Mouse (Mus musculus) intestine, postnatal 0 days (tissue): ENCODE measurements around the gene Supt3. TPM values are rescaled to one million over a fixed set of nuclear protein-coding genes. Genes with fewer than 3 reads are reported as not detected.

Experiments
- ATAC-seq: fragments of 200-750 bp; cut with Nextera tagmentation; 2 replicates; pipeline ENCODE4 v1.8.0; 2017; ENCODE audit warnings: mild to moderate bottlenecking, moderate TSS enrichment, moderate library complexity
- H3K27ac ChIP-seq: fragments of 300-500 bp; sonication (generic); 2 replicates; pipeline ENCODE4 v1.5.1; 2014; ENCODE audit warnings: mild to moderate bottlenecking, low read depth, low read length, moderate library complexity
- H3K27me3 ChIP-seq: fragments of 300-500 bp; sonication (generic); replicated peaks from 2 replicates; pipeline ENCODE4 v1.6.1; 2014; ENCODE audit warnings: low read length, mixed read lengths; ENCODE audit not compliant: control insufficient read depth, insufficient read depth
- H3K36me3 ChIP-seq: fragments of 300-500 bp; sonication (generic); 2 replicates; pipeline ENCODE4 v1.6.1; 2014; ENCODE audit warnings: mild to moderate bottlenecking, moderate library complexity; ENCODE audit not compliant: control insufficient read depth, insufficient read depth
- H3K4me1 ChIP-seq: fragments of 300-500 bp; sonication (generic); replicated peaks from 2 replicates; pipeline ENCODE4 v1.6.1; 2014; ENCODE audit warnings: antibody characterized with exemption, low read length, mixed read lengths; ENCODE audit not compliant: control insufficient read depth, insufficient read depth
- H3K4me2 ChIP-seq: fragments of 300-500 bp; sonication (generic); replicated peaks from 2 replicates; pipeline ENCODE4 v1.6.1; 2014; ENCODE audit warnings: low read depth, mild to moderate bottlenecking, moderate library complexity
- H3K4me3 ChIP-seq: fragments of 300-500 bp; sonication (generic); 2 replicates; pipeline ENCODE4 v1.5.1; 2014; ENCODE audit warnings: low read depth, low read length
- H3K9ac ChIP-seq: fragments of 300-500 bp; sonication (generic); 2 replicates; pipeline ENCODE4 v1.6.1; 2014; ENCODE audit warnings: mild to moderate bottlenecking, low read depth, low read length
- H3K9me3 ChIP-seq: fragments of 300-500 bp; sonication (generic); 2 replicates; pipeline ENCODE4 v1.6.1; 2016; ENCODE audit warnings: mixed run types; ENCODE audit not compliant: control insufficient read depth
- CTCF ChIP-seq: sonication (generic); IDR thresholded peaks from 2 replicates; pipeline ENCODE4 v1.5.1; 2016; ENCODE audit warnings: low read depth, mild to moderate bottlenecking, control low read depth, antibody characterized with exemption, moderate library complexity
- WGBS: fragments of 180-500 bp; shearing (Covaris S2); extraction: QIAGEN DNeasy Blood & Tissue Kit; methylation state at CpG from one replicate; pipeline ENCODE4 v1.1.7; 2014; 5-methylcytosine and 5-hydroxymethylcytosine counted together
- polyA plus RNA-seq: library from polyadenylated mRNA; unstranded; fragments of >200 nt; fragmentation: Nextera tagmentation; extraction: Ambion mirVana; gene quantifications from 2 replicates; pipeline ENCODE4 v1.2.1, GENCODE M21; 2015

Supt3 gene
- polyA plus RNA-seq, result 4.9 and 5.4 TPM in 2 replicates

DNA sequence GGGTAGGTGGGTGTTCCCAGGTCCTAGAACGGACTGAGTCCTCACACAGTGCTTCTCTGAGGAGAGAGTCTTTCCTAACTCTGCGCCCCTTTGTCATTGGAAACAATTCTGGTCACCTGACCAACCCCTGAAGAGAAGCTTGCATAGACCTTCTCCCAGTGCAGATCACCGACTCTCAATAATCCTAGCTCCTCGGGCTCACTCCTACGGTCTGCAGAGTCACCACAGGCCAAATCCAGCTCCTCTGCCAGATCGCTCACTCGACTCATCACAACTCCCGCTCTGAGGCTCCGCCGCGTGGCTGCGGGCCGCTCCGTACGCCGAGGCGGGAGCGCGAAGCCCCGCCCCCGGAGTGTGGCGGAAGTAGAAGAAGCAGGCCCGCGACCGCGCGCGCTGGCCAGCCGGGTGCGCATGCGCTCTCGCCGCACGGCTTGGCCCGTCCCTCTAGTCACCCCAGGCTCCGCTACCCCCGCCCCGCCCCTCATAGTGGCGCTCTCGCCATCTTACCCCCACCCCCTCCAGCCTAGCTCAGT is at the start of gene Supt3:
TSS of gene Supt3 (plus strand) at position 415 of the 533 bp plus-strand sequence.
- under 1% methylated on average over 26 of the region's 40 CpGs for whole genome bisulfite sequencing
- peak; percentile 55 for TF ChIP-seq CTCF
- Histone ChIP-seq H3K4me2 (peak within 1 kb of the TSS; percentile 85), H3K9me3 (no peaks in the 10 kb centered on the region), H3K9ac (peak within 1 kb of the TSS; percentile 70), H3K27ac (peak within 1 kb of the TSS; percentile 69), H3K27me3 (no peaks in the 10 kb centered on the region), H3K4me1 (no peaks in the 10 kb centered on the region), H3K36me3 (no peaks in the 10 kb centered on the region), H3K4me3 (peak within 1 kb of the TSS; percentile 75)
- peak; percentile 98 for ATAC-seq

DNA sequence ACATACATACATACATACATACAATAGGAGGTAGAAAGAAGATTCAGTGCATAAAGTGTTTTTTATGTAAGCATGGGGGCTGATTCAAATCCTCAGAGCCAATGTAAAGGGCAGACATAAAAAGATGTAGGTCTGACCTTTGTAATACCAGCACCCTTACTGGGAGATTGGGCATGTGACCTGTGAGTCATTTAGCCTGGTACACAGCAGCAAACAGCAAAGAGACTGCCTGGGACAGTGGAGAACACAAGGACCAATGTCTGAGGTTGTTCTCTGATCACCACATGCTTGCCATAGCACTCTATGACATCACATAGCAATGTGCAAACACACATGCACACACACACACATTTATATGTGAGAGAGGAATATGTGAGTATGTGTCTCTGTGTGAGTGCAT is 49.3 kb upstream of the Supt3 start:
- H3K9me3 ChIP-seq, result no peaks in the 10 kb centered on the region
- H3K27ac ChIP-seq, result no peak overlapping the region
- H3K9ac ChIP-seq, result no peak overlapping the region
- H3K36me3 ChIP-seq, result no peaks in the 10 kb centered on the region
- no peak for ATAC-seq
- no peak overlapping the region for H3K4me3 ChIP-seq
- H3K4me2 ChIP-seq, result no peak overlapping the region
- no peaks in the 10 kb centered on the region for H3K4me1 ChIP-seq
- TF ChIP-seq CTCF, result no peak
- H3K27me3 ChIP-seq, result peaks cover 9% of the 10 kb centered on the region

DNA sequence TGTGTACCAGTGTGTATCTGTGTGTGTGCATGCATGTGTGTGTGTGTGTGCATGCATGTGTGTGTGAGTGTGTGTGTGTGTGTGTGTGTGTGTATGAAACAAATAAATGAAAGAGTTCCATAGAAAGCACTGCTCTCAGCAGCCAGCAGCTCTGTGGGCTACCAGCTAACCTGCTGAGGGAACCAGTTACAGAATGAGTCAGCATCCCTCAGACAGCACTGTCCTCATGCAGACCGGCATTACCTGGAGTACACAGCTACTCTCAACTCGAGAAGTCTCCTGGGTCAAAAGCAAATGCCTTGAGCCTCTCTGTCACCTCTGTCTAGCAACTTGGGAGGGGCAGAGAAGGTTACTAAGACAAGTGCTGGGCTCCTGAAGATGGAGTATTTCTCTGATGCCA is 48.5 kb upstream of the Supt3 start:
- ATAC-seq, result no peak
- 36% methylated on average over 2 of the region's 2 CpGs for WGBS
- TF ChIP-seq CTCF, result no peak
- no peaks in the 10 kb centered on the region for H3K9me3 ChIP-seq
- H3K27ac ChIP-seq, result no peak overlapping the region
- H3K4me2 ChIP-seq, result no peak overlapping the region
- no peaks in the 10 kb centered on the region for H3K36me3 ChIP-seq
- H3K4me1 ChIP-seq, result no peaks in the 10 kb centered on the region
- peaks cover 12% of the 10 kb centered on the region for H3K27me3 ChIP-seq
- no peak overlapping the region for H3K9ac ChIP-seq
- no peak overlapping the region for H3K4me3 ChIP-seq

DNA sequence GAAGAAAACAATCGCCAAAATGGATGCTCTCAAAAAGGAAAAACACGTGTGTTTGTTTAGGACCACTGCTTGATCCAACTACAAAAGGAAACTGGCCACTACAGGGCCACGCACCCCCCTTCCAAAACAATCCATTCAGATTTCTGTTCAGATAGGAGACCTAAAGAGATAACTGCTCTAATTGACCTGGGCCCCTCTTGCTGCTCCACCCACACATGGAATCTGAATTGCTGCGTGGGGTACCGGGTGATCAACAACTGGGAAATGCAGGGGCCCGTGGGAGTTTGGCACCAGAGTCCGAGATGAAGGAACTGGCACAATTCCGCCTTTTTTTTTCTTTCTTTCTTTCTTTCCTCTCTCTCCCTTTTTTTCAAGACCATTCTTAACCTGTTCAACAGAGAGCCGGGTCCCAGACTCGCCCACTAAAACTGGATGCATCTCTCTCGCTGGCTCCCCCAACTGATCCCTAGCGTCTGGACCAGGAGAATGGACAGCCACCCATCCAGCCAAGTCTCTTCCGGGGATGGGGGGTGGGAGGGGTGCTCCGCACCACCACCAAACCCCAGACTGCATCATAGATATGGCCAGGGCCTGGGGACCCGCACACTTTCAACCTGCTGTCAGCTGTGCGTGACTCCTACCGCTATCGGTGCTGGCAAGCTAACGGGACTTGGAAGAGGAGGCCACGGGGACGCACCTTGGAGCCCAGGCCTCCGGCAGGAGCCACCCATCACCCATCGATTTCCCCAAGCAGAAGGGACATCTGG is 43.2 kb upstream of the Supt3 start:
- H3K27ac ChIP-seq, result no peak overlapping the region
- ATAC-seq, result no peak
- H3K36me3 ChIP-seq, result no peaks in the 10 kb centered on the region
- no peaks in the 10 kb centered on the region for H3K9me3 ChIP-seq
- WGBS, result 6% methylated on average over 23 of the region's 23 CpGs
- H3K4me3 ChIP-seq, result peak overlapping the region; percentile 53
- no peak for TF ChIP-seq CTCF
- H3K27me3 ChIP-seq, result peaks cover 60% of the 10 kb centered on the region
- H3K4me1 ChIP-seq, result no peaks in the 10 kb centered on the region
- peak overlapping the region; percentile 94 for H3K4me2 ChIP-seq
- H3K9ac ChIP-seq, result peak overlapping the region; percentile 48; the same call in 1 of the 2 replicates

DNA sequence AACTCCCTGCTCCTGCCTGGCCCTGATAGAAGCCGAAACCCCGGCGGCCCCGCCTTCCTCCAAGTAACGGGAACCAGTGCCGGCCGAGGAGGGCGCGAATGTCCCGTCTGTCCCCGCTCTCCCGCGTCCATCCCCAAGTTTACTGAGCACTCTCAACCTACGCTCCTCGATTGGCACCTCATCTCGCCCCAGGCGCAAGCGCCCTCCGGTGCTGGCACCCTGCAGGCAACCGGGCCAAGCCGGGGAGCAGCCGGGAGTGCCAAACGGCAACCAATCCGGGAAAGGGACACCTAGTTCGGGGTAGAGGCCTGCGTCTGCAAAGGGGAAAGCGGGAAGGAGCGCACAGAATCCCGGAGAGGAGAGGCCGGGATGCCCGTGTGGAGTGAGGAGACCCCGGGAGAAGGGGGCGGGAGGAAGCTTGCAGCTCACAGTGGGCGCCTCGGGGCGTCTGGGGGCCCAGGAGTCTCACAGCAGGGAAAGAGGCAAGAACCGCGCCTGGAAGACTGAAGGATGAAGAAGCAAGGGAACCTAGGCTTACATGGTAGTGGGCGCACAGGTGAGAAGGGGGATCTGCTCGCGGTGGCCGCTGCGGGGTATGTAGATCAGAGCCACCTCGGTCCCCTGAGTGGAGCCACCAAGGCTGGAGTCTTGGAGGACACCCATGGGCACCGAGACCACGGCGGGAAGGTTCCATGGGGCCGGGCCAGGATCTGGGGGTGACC is 42.3 kb upstream of the Supt3 start:
- Histone ChIP-seq H3K36me3 (no peaks in the 10 kb centered on the region), H3K9ac (peak overlapping the region; percentile 48), H3K4me3 (peak overlapping the region; percentile 53), H3K4me2 (peak overlapping the region; percentile 94), H3K4me1 (no peaks in the 10 kb centered on the region), H3K27me3 (peaks cover 69% of the 10 kb centered on the region), H3K9me3 (no peaks in the 10 kb centered on the region), H3K27ac (no peak overlapping the region)
- ATAC-seq, result no peak
- TF ChIP-seq CTCF, result no peak
- 1% methylated on average over 47 of the region's 48 CpGs for WGBS

DNA sequence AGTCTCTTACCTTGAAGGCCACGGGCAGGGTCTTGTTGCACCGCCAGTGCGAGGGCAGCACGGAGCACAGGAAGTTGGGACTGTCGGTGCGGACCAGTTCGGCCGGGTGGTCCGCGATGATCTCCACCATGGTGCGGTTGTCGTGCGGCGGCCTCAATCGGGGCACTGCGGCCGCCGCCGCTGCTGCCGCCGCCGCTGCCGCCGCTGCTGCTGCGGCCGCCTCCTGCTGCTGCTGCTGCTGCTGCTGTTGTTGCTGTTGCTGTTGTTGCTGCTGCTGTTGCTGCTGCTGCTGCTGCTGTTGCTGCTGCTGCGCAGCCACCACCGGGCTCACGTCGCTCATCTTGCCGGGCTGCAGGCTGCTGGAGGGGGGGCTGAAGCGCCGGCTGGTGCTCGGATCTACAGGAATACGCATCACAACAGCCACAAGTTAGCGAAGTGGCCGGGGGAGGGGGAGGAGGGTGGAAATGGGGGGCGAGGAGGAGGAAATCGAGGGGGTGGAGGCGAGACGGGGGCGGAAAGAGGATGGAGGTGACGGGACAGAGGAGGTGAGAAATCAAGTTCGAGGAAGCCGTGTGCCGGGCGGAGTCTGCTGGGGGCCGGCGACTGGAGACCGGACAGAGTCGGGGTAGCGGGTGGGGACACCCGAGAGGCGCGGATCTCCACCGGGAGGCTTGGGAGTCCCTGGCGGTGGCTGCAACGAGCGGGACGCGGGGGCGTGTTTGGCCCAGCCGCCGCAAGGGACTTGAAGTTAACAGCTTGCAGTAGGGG is 41.5 kb upstream of the Supt3 start:
- ATAC-seq, result peak; percentile 28; the same call in 1 of the 2 replicates
- H3K4me1 ChIP-seq, result no peaks in the 10 kb centered on the region
- peaks cover 72% of the 10 kb centered on the region for H3K27me3 ChIP-seq
- peak overlapping the region; percentile 28 for H3K9ac ChIP-seq
- peak overlapping the region; percentile 17; the same call in 1 of the 2 replicates for H3K27ac ChIP-seq
- no peaks in the 10 kb centered on the region for H3K36me3 ChIP-seq
- no peaks in the 10 kb centered on the region for H3K9me3 ChIP-seq
- H3K4me2 ChIP-seq, result peak overlapping the region; percentile 94
- no peak for TF ChIP-seq CTCF
- WGBS, result under 1% methylated on average over 63 of the region's 64 CpGs
- peak overlapping the region; percentile 53 for H3K4me3 ChIP-seq
